Mouse (Mus musculus): Measurements from ENCODE around the gene Pphln1.

GRCm38 (mm10) chr15:93472089-93472488, 73.9 kb downstream of the Pphln1 start:
- TF ChIP-seq CTCF (IDR thresholded peaks at IDR 0.05), result no peak
- no peak for TF ChIP-seq EP300 (IDR thresholded peaks at IDR 0.05; ENCODE audit: insufficient read depth, low read depth, low read length)

Measured in heart, adult 2 months (tissue).